ENCODE assay signal across 15 mouse cellular contexts in genomic region chr1:59503659-59504301, GRCm38 (mm10). TPM values are rescaled to one million over a fixed set of nuclear protein-coding genes. Genes with fewer than 3 reads are reported as not detected.
DNase-seq lines count a peak whose midpoint lies in the region; ATAC-seq and TF ChIP-seq lines count a peak whose summit lies in the region.
"Had no signal": no experiment of that assay in that cellular context is flagged by ENCODE, and none has a peak within 500 bp of the region (broad histone marks: within the 10 kb centered on the region; RNA-seq: fewer than 3 reads in every experiment).

No protein-coding gene starts in this region.

- no peaks in the 10 kb centered on the region for H3K36me3 ChIP-seq in kidney, postnatal 0 days (ENCODE audit: insufficient read depth, low read length)
- H3K36me3 ChIP-seq in liver, embryonic 12.5 days = no peaks in the 10 kb centered on the region
- H3K36me3 ChIP-seq: lung, embryonic 15.5 days had no signal

- H3K27ac ChIP-seq in gastrocnemius, adult 2 months = peak overlapping the region; percentile 84
- no peak overlapping the region for H3K27ac ChIP-seq in kidney, postnatal 0 days
- no peak overlapping the region for H3K27ac ChIP-seq in liver, embryonic 12.5 days
- H3K27ac ChIP-seq: lung, embryonic 15.5 days had no signal

- H3K4me2 ChIP-seq in kidney, postnatal 0 days (ENCODE audit: low read length) = no peak overlapping the region
- H3K4me2 ChIP-seq in liver, embryonic 12.5 days = no peak overlapping the region
- H3K4me2 ChIP-seq: lung, embryonic 15.5 days had no signal

- ATAC-seq in kidney, postnatal 0 days (replicated peaks; ENCODE audit: low FRiP score, low read depth) = no peak
- ATAC-seq in liver, embryonic 12.5 days = peak; percentile 65
- no peak for ATAC-seq in granulocyte monocyte progenitor cell, adult 5-6 weeks (replicated peaks; ENCODE audit: poor library complexity, severe bottlenecking)
- no peak for ATAC-seq in megakaryocyte, adult 5-6 weeks (ENCODE audit: poor library complexity, severe bottlenecking)
- ATAC-seq: forebrain, embryonic 14.5 days; midbrain, embryonic 16.5 days had no signal

- no peaks in the 10 kb centered on the region for H3K9me3 ChIP-seq in kidney, postnatal 0 days (replicated peaks; ENCODE audit: low read length)
- no peaks in the 10 kb centered on the region for H3K9me3 ChIP-seq in liver, embryonic 12.5 days (replicated peaks)
- H3K9me3 ChIP-seq: lung, embryonic 15.5 days had no signal

- intact Hi-C loops in gastrocnemius, adult 2 months (cut with DNase I) = no loop called here
- intact Hi-C loops in gastrocnemius, postnatal 14 days (cut with DNase I; ENCODE audit: low total_unique reads) = no loop called here

- H3K9ac ChIP-seq in kidney, postnatal 0 days (ENCODE audit: low read depth, low read length) = no peak overlapping the region
- H3K9ac ChIP-seq in liver, embryonic 12.5 days = no peak overlapping the region
- H3K9ac ChIP-seq: lung, embryonic 15.5 days had no signal

- H3K27me3 ChIP-seq in kidney, postnatal 0 days (ENCODE audit: insufficient read depth, low read length) = no peaks in the 10 kb centered on the region
- peaks cover 7% of the 10 kb centered on the region for H3K27me3 ChIP-seq in liver, embryonic 12.5 days (replicated peaks)
- H3K27me3 ChIP-seq: lung, embryonic 15.5 days had no signal

- H3K4me3 ChIP-seq in gastrocnemius, adult 2 months = no peak overlapping the region
- no peak overlapping the region for H3K4me3 ChIP-seq in kidney, postnatal 0 days (replicated peaks; ENCODE audit: low read depth, low read length)
- H3K4me3 ChIP-seq in liver, embryonic 12.5 days = no peak overlapping the region
- H3K4me3 ChIP-seq: lung, embryonic 15.5 days had no signal

- no peak for TF ChIP-seq CTCF in gastrocnemius, adult 2 months (IDR thresholded peaks at IDR 0.05)
- TF ChIP-seq CTCF in kidney, postnatal 0 days (IDR thresholded peaks at IDR 0.05; ENCODE audit: low read depth) = peak; percentile 5; the same call in 1 of the 2 replicates

- DNase-seq in gastrocnemius, adult 2 months = peak; percentile 62
- no peak for DNase-seq in gastrocnemius, postnatal 14 days
- no peak for DNase-seq in kidney, postnatal 0 days (ENCODE audit: low spot score)
- no peak for DNase-seq in kidney, adult 9 months
- peak; percentile 66 for DNase-seq in yolk sac, embryonic 10.5 days (ENCODE audit: low spot score)
- DNase-seq: cerebellum, postnatal 14 days; layer of hippocampus, postnatal 36 days; right cerebral cortex, adult 18-20 months had no signal

- H3K4me1 ChIP-seq in kidney, postnatal 0 days (replicated peaks; ENCODE audit: insufficient read depth, low read length) = peaks cover 3% of the 10 kb centered on the region; the same call in 1 of the 2 replicates
- H3K4me1 ChIP-seq in liver, embryonic 12.5 days = peaks cover 14% of the 10 kb centered on the region

- WGBS in kidney, postnatal 0 days = 34% methylated on average over 7 of the region's 7 CpGs
- WGBS in liver, embryonic 12.5 days (ENCODE audit: insufficient replicate concordance) = 49% methylated on average over 7 of the region's 7 CpGs

RNA-seq across cellular contexts. Expression of gene Gm973, which starts 12.3 kb away (rescaled TPM):
- 1 to 10 TPM in 1 of 2 experiments, under 1 TPM in 1; 0.75 to 1.7 TPM for total RNA-seq in gastrocnemius, adult 2 months (2021)
- total RNA-seq in gastrocnemius, postnatal 14 days (2021) = under 1 TPM; 0.49 to 0.53 TPM
- 1.6 and 2.5 TPM in 2 replicates for polyA plus RNA-seq in kidney, postnatal 0 days (2015; fragmentation: Nextera tagmentation; extraction: Ambion mirVana)
- polyA plus RNA-seq in liver, embryonic 12.5 days (2016; fragmentation: Nextera tagmentation; extraction: Ambion mirVana) = not detected in 2 replicates
- 0.41 and 2.8 TPM in 2 replicates for total RNA-seq in granulocyte monocyte progenitor cell, adult 5-6 weeks (2014; fragmentation: Nextera tagmentation)
- not detected in 2 replicates for total RNA-seq in granulocyte monocyte progenitor cell, adult 5-6 weeks (2017)
- total RNA-seq in megakaryocyte, adult 5-6 weeks (2015) = 0.47 and 2.9 TPM in 2 replicates
- 2.8 and 9.0 TPM in 2 replicates for total RNA-seq in megakaryocyte, adult 5-6 weeks (2017)
- polyA plus RNA-seq: spleen, adult 2 months had no signal

RNA-seq across cellular contexts. Expression of gene Fzd7, which starts 21.6 kb away (rescaled TPM):
- 10 to 100 TPM; 21.6 to 42.4 TPM for total RNA-seq in gastrocnemius, adult 2 months (2021)
- 10 to 100 TPM; 21.6 to 26.0 TPM for total RNA-seq in gastrocnemius, postnatal 14 days (2021)
- polyA plus RNA-seq in kidney, postnatal 0 days (2015; fragmentation: Nextera tagmentation; extraction: Ambion mirVana) = 15.2 and 17.9 TPM in 2 replicates
- polyA plus RNA-seq in liver, embryonic 12.5 days (2016; fragmentation: Nextera tagmentation; extraction: Ambion mirVana) = 5.3 and 5.4 TPM in 2 replicates
- 4.3 and 4.9 TPM in 2 replicates for total RNA-seq in granulocyte monocyte progenitor cell, adult 5-6 weeks (2014; fragmentation: Nextera tagmentation)
- 2.8 and 4.6 TPM in 2 replicates for total RNA-seq in granulocyte monocyte progenitor cell, adult 5-6 weeks (2017)
- 4.7 and 5.9 TPM in 2 replicates for total RNA-seq in megakaryocyte, adult 5-6 weeks (2015)
- total RNA-seq in megakaryocyte, adult 5-6 weeks (2017) = 3.2 and 3.9 TPM in 2 replicates

Comparison
In these comparisons a context has a peak if more than half of its experiments do, and no peak if none do; other contexts are left out.
1. DNase-seq: peak in gastrocnemius, adult 2 months (single experiment) and yolk sac, embryonic 10.5 days (single experiment); none in gastrocnemius, postnatal 14 days (single experiment), kidney, postnatal 0 days (single experiment) and kidney, adult 9 months (single experiment).